Mouse (Mus musculus): ENCODE measurements around the gene Naglu.

The Naglu gene

DNA sequence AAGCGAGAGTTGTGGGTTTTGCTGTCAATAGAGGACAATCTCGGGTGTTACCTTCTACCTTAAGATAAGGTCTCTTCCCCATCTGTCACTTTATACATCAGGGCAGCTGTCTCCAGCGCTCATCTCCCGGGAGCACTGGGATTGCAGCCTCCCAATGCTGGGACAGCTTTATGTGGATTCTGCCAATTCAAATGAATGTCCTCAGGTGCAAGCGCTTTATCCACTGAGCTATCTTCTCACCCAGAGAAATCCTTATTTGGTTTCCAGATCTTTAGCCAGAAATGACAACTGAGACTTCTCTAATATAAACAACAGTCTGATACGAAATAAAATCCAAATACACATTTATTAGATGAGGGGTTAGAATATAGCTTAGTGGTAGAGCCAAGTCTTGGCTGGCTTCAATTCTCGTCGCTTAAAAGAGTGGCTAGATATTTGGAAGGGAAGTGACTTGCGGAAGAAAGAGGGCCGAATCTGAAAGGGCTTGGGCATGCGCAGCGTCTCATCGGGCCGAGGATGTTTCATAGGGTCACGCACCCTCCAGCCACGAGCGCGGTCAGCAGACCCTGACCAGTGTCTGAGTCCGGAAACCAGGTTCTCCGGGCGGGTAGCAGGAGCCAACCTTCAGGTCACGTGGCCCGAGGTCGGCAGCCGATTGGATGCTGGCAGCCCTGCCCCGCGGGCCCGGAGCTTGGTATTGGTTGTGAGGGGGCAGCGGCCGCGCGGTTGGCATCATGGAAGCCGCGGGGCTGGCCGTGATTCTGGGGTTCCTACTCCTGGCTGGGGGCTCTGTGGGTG lies at the start of gene Naglu:
Gene Naglu (plus strand): TSS at position 622 of the 798 bp plus-strand sequence.
- peak; percentile 79 for DNase-seq (ENCODE audit: low read depth, low spot score)

DNA sequence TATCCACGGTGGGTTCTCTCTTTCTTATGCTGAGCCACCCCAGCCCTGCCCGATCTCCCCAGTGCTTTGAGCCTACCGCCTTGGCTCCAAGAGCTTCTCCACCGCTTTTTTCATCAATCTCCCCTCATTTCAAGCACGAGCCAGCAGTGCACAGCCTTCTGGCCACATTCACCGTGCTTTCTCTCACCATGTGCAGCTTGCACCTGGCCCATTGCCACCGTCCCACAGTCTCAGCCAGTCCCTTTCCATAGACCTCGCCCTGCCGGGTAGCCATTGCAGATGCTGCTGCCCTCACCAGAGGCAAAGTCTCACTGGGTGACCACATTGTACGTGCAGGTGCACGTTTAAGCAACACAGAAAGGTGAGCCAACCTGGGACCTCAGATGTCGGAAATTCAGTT lies 46.4 kb upstream of the Naglu start:
- no peak for DNase-seq (ENCODE audit: low read depth, low spot score)

DNA sequence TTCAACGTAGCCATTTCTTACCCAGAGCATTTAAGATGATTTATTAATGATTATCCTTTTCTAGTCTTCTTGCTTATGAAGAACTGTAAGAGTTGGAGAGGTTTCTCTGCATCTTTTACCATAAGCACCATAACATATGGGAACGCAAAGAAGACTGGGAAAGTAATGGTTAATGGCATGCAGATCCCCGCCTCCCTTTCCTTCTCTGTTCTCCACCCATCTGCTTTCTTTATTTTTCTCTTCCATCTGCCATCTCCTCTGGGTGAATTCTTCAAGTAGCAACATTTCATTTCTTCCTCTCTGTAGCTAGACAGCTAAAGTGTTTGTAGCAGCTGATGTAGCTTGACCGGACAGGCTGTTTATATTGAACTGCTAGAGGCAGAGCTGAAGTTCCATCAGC lies 45.8 kb upstream of the Naglu start:
- DNase-seq (ENCODE audit: low read depth, low spot score), result no peak

DNA sequence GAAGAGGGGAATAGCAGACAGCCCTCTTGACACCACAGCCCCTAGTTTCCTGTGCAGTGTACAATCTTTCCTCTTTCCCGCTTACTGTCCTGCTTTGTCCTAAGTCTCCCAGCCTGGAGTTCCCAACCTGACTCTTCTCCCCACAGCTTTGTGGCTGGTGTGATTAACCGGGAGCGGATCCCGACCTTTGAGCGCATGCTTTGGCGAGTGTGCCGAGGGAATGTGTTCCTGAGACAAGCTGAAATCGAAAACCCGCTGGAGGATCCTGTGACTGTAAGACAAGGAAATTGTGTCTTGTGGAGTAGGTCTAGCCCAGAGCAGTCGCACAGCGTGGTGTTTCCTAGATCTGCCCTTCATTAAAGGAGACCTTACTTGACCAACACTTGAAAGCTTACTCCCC lies 42.7 kb upstream of the Naglu start:
- DNase-seq (ENCODE audit: low read depth, low spot score), result no peak

DNA sequence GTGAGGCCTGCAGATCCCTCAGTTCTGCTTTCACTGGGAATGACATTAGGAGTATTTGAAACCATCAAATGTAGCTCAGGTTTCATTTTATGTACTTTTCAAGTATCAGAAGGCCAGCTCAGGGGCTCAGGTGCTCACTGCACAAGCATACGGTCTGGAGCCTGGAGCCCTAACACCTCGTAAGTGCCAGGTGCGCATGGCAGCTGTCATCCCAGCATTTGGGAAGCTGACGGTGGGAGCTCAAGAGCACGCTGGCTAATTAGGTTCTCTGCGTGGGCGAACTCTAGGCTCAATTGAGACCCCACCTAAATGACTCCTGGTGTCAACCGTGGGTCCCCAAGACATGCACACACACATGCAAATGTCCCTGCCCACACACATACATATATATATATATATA lies 40.5 kb upstream of the Naglu start:
- DNase-seq (ENCODE audit: low read depth, low spot score), result no peak

DNA sequence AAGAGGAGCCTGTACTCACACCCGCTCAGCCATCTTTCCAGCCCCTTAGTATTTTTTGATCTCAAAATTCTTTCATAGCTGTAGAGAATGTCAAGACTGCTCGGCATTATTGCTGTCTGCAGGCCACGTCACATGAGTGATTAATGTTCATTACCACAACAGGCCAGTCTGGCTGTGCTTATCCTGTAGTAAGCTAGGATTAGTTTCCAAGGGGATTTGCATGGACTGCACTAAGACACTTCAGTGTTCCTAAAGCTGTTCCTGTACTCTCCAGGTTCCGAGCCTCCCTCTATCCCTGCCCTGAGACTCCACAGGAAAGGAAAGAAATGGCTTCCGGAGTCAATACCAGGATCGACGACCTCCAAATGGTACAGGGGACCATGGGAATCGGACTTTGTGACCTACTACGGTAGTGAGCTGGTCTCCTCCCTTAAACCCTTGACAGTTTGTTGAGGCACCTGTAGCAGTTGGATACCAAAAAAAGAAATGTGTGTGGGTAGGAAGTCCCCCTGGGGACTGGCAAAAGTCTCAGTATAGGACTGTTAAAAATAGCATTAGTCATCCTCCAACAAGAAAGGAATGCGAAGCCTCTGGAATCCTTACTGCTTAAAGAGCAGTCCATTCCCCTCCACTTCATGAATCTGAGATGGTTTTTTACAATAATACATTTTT lies 39.5 kb upstream of the Naglu start:
- DNase-seq (ENCODE audit: low read depth, low spot score), result no peak

DNA sequence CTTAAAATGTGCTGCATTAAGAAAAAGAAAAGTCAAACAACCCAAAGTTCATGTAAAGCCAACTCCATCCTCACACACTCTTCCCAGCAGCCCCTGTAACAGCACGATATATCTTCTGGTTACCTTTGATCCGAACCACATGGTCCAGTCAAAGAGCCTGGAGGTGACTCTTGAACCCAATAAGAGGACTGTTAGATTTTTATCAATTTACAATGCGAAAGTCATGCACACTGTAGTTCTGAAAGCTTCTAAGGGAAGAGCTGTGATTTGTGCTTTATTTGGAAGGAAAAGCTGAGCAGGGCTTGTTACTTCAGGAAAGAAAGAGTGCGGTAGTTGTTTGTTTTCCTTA lies 39.0 kb upstream of the Naglu start:
- no peak for DNase-seq (ENCODE audit: low read depth, low spot score)

DNA sequence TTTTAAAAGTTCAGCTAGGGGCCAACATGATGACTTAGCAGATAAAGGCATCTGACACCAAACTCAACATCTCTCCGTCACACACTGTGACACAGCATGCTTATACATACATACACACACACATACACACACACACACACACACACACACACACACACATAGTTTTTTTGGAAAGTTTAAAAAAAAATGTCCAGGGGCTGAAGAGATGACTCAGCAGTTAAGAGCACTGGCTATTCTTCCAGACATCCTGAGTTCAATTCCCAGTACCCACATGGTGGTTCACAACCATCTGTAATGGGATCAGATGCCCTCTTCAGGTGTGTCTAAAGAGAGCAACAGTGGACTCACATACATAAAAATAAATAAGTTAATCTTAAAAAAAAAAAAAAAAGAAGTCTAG lies 38.3 kb upstream of the Naglu start:
- no peak for DNase-seq (ENCODE audit: low read depth, low spot score)

DNA sequence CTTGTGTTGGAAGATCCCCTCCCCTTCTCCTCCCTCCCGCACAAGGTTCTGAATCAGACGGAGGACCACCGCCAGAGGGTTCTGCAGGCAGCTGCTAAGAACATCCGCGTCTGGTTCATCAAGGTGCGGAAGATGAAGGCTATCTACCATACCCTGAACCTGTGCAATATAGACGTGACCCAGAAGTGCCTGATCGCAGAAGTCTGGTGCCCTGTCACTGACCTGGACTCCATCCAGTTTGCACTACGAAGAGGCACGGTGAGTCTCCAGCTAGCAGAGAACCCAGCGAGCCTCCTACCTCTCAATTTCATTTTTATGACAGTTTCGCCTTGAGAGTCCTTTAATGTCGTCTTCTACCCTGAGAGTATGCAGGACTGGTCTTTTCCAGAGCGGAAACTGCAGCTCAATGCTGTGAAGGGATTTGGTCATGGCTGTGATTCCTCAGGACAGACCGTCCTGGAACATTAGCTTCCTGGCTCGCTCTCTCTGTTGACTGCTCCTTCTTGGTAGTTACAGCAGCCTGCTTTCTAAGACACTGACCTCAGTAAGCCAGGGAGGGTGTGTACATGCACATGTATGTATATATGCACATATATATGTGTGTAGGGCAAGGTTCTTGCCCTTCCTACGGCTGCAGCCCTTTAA lies 35.8 kb upstream of the Naglu start:
- DNase-seq (ENCODE audit: low read depth, low spot score), result no peak

DNA sequence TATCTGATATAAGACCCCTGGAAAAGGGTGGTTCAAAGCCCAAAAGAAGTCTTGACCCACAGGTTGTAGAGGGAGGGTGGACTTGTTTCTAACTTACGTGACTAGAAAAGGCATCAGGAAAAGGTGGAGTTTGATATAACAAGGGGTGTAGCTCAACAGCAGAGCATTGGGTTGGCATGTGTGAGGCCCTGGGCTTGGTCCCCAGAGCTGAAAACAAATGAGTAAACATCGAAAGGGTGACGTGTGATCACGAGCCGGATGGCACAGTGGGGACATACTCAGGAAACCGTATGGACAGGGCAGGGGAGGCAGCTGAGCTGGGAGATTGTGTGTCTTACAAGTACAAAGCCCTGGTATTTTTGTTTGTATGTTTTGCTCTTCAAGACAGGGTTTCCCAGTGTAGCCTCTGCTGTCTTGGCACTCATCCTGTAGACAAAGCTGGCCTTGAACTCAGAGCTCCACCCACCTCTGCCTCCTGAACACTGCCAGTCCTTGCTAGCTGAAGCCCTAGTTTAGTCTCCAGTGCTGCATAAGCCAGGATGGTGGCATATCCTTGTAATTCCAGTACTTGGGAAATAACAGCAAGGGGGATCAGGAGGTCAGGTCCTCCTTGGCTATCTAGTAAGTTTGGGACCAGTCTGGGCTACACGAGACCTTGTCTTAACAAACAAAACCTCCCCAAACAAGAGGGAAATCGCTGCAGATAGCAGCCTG lies 35.0 kb upstream of the Naglu start:
- DNase-seq (ENCODE audit: low read depth, low spot score), result no peak

DNA sequence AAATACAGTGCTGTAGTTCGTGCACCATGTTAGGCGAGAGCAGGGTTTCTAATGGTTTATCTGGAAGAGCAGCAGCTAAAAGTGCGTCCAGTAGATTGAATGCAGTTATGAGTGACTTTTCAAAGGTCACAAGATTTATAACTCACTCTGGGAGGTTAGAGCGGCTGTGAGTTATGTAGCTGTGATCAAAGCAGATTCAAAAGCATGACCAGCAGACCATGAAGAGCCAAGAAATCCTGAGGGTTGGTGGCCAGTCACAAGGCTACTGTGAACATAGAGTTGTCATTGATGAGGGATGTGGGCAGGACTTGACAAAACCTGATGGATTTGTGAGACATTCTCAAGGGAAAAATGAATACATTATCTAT lies 34.5 kb upstream of the Naglu start:
- DNase-seq (ENCODE audit: low read depth, low spot score), result no peak

DNA sequence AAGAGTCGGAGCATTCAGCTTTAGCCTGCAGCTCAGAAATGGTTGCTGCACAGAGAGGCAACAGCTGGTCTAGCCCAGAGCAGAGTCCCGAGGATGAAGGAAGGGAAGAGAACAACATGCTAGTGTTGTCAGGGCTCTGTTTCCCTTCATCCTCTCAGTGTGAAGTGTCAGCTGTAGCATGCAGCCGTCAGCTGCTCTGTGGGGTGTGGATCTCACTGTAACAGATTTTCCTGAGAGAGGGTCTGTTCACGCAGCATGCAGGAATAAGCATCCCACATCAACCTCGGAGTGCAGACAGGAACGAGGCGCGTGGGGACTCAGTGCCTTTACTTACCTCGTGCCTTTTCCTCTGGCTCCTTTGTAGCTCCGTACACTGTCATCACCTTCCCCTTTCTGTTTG lies 32.0 kb upstream of the Naglu start:
- no peak for DNase-seq (ENCODE audit: low read depth, low spot score)

DNA sequence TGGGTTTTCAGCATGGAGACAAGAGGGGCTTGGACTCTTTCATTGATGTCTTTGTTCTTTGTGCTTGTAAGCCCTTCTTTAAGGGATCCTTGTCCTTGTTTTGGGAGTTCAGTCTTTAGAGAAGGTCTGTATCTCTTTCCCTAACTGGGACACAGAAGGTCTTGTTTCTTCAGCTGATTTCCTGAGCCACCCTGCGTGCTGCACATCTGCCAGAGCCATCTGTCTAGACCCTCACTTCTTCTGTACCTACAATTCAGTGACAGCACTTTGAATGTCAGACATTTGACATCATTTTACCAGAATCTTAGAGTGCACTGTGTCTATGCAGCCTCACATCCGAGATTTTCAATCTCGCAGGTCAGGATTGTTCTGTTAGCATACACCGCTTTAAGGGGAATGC lies 24.0 kb upstream of the Naglu start:
- DNase-seq (ENCODE audit: low read depth, low spot score), result no peak

DNA sequence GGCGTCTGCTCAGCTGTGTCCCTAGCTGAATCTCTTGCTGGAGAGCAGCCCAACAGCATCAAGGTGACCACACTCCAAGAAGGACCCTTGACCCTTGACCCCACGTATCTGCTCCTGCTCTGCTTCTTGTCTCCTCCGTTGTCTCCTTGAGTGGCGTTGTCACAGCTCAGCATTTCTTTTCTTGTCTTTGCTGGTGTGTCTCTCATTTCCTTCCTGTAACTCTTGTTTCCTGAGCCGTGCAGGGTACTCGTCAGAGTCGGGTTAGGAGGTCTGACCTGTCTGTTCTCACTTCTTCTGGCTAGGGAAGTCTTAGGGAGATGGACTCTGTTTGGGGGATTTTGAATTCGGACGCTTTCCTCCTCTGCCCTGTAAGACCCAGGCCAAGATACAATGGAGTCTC lies 23.4 kb upstream of the Naglu start:
- no peak for DNase-seq (ENCODE audit: low read depth, low spot score)

DNA sequence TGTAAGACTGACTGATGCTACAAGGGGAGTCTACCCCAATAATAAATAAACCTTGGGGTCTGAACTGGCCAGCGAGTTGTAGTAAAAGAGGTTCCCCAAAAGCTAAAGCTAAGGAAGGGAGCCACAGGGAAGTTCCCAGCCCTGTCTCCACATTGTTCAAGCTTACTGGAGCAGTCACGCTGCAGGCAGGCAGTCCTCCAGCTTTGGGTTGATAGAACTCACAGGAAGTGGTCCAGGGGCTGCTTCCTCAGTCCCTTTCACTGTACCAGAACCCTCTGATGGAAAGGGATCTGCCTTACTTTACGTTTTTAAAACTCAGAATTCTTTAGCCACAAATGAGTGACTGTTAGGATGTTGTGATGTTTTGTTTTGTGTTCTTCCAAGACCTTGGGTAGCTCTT lies 22.3 kb upstream of the Naglu start:
- DNase-seq (ENCODE audit: low read depth, low spot score), result no peak

DNA sequence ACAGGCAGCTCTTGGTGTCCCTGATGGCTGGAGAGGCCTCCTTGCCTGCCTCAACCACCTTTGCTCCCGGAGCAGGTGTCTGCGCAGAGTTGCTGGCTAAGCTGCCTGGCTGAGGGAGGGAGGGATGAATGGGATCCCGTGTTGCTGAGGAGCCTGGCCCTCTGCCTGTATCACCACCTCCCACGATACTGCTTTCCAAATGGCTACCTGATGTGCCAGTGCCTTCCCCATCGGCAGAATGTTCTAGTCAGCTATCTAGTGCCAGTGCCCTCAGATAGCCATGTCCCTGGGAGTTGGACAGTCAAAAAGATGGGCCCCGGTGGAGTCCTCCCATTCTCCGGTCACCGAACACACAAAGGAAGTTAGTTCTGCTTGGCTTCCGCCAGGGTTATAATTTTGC lies 19.5 kb upstream of the Naglu start:
- DNase-seq (ENCODE audit: low read depth, low spot score), result no peak

DNA sequence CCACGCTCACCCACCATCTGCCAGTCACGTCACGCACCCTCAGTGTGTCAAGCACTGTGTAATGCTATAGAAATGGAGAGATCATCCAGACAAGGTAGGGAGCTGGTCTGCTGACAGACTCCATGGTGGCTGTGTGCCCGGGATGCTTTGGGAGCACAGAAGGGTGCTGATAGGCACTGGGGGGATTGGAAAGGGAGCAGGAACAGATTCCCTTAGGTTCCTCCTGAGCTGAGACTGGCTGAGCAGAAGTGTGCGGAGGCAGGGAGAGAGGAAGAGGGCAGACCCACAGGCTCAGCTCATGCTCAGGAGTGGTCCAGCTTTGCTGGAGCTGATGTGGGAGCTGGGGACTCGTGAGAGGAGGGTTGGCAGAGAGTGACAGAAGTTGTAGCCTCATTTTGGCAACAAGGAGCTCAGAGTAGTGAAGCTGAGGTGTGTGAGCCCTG lies 18.7 kb upstream of the Naglu start:
- DNase-seq (ENCODE audit: low read depth, low spot score), result no peak

DNA sequence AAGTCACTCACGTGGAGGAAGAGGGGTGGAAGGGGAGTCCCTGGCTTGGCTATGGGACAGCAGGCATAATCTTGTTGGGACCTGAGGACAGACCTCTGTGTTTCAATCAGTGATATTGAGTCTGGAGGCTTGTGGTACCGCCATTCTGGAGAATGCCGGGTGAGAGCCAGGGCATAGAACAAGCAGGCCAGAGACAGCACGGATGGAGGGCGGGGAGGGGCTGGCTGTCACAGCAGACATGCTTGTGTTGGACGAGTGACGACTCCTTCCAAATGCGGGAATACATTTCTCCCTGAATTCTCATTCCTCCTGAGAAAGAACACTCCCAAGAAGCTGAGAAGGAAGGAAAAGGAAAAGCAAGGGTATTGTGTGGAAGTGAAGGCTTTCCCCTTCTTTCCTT lies 18.2 kb upstream of the Naglu start:
- no peak for DNase-seq (ENCODE audit: low read depth, low spot score)

DNA sequence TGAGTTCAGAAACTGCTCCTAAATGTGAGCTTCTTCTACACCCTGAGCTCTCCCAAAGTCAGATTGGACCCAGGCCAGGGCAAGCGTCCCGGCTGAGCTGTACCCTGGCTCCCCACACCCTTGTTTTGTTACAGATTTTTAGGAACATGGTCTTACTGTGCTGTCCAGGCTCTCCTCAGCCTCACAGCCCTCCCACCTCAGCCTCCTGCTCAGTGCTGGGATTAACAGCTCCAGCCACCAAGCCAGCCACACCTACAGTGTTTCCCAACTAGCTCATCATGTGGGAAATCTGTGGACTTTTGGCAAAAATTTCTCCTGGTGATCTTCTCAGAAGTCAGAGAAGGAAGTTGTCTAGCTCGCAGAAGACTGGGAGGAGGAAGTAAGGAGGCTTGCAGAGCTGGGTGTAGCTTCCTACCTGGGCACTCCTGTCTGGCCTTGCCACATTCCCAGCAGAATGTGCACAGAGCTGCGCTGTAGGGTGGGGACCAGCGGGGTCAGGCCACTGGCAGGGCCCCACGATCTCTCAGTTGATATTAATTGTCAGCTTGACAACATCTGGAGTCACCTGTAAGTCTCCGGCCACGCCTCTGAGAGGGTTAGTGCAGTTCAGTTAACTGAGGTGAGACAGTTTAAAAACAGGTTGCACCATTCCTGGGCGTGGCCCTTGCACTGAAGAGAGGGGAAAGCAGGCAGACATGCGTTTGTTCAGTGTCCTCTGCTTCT lies 16.9 kb upstream of the Naglu start:
- no peak for DNase-seq (ENCODE audit: low read depth, low spot score)

DNA sequence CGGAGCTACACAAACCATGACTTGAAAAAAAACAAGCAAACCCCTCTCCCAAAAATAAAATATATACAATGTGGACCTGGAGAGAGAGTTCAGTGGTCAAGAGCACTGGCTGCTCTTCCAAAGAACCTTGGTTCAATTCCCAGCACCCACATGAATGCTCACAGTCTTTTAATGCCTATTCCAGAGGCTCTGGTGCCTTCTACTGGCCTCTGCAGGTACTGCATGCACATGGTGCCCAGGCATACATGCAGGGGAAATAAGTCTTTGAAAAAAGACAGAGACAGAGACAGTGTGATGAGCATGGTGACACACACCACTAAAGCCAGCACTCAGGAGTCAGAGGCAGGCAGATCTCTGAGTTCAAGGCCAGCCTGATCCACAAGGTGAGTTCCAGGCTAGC lies 15.8 kb upstream of the Naglu start:
- no peak for DNase-seq (ENCODE audit: low read depth, low spot score)

DNA sequence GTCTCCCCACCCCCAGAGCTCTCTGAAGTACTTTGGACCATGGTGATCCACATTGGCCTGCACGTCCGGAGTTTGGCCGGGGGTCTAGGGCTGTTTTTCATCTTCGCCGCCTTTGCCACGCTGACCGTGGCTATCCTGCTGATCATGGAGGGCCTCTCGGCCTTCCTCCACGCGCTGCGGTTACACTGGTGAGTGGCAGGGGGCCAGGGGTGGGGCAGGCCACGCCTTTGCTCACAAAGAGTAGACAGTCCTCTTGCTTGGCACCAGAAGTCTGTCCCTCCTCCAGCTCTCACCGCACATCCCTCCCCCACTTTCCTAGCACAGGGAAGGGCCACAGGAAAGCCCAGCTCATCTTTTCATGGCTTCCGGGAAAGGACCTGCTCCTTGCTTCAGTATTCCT lies 14.4 kb upstream of the Naglu start:
- no peak for DNase-seq (ENCODE audit: low read depth, low spot score)

DNA sequence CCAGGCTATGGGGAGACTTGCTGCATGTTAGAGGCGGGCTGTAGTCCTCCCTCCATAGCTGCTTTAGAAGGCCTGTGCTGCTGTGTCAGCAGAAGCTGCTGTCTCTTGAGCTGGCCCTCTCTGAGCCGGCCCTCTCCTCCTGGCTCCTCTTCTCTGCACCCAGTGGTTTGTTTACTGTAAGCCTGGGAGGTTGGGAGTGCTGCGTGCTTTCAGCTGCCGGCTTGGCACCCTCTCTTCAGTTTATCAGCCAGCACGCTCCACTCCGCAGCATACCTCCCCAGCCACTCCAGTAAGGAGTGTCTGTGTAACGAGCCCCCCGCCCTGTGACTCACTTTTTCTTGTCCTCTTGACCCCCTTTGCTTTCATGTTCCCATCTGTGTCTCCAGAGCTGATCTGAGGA lies 12.9 kb upstream of the Naglu start:
- DNase-seq (ENCODE audit: low read depth, low spot score), result no peak

Measured in embryo, embryonic 11.5 days (tissue).